Mouse (Mus musculus) adrenal gland, adult (tissue): ENCODE data around the gene Nrap.
A peak's percentile ranks its signal among the peaks of the same experiment; 100 is the strongest.
"Not testable (repeated sequence)": the region's sequence is repeated elsewhere in the genome, so short reads cannot be mapped to it uniquely, and the experiment has no call there.

Source experiments
- DNase-seq, 2 experiments: peaks; one replicate each; pipeline ENCODE4 v3.0.0; 2022 to 2023; ENCODE audit warnings: low spot score in 1 of 2; ENCODE audit not compliant: inconsistent age in 2 of 2

Gene Nrap

DNA sequence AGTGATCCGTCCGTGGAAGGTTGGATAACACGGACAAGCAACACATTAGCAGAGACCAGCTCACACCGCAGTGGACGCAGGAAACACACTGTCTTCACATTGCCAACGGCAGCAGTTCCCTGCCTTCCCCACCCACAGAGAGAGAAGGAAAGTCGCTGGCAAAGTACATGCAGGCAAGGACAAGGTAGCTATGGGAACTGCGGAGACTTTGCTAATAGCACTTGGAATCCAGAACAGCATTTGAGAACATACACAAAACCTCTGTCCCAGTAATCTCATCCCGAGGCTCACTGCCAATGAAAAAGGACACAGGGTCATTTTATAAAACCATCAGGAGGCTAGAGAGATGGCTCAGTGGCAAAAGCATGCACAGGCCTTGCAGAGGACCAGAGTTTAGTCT lies 23.2 kb downstream of the Nrap start:
- no peak for DNase-seq

DNA sequence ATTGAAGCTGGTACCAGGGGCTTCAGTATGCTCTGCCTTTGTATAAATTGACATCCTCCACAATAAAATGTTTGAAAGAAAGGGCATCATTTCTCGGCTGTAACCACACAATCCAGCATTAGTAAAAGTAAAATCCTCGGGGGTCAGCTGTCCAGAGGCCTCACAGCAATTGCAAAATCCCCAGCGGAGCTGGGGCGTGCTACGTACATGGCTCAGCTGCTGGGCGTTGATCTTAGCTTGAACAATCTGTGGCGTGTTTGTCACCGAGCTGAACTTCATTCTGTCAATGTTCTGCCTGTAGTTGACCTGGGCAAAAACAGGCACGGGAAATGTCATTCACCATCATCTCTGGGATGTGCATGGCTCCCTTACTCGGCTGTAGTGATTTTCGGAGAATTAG lies 23.7 kb downstream of the Nrap start:
- DNase-seq: no peak

DNA sequence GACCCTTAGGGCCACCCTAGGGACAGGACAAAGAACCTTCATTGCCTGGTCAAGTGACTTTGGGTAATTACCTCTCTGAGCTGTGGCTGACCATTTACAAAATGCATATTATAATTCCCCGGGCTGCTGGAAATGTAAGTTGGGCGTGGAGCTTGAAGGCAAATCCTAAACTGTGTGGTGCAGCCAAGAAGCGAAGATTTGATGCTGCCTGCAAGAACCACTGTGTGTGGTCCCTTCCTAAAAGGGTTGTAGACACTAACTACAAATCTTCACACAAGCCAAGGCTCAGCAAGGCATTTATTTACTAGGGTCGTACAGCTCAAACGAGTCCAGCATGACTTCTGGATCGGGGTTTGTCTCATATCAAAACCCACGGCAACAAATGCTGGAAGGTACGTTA lies 25.3 kb downstream of the Nrap start:
- DNase-seq: no peak

DNA sequence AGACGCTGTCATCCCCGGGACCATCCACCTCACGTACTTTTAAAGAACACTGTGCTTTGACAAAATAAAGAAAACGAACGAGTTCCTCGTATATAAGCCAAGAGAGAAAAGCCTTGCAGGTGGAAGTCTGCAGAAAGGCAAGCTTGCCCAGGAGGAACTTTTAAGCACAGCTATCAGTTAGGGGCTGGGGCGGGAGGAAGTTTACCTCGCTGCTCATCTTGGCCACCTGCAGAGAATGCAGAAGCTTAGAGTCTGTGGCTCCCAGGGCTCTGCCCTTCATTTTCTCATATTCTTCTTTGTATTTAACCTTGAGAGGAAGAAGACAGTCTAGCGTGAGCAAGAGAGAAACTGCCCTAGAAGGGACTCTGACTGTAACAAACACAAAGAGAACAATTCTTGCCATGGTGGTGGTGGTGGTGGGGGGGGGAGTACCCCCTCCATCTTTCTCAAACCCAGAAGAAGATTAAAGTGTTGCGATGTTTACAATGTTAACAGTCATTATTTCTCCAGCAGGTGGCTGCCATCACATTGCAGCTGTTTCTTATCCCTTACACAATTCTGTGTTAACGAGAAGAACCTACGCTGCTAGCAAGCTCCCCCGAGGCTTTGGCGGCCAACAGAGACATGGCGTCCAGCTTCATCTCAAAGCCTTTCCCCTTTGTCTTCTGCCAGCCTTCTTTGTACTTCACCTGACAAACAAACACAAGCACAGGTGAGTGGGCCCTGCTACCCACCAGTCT lies 25.9 kb downstream of the Nrap start:
- DNase-seq: no peak

DNA sequence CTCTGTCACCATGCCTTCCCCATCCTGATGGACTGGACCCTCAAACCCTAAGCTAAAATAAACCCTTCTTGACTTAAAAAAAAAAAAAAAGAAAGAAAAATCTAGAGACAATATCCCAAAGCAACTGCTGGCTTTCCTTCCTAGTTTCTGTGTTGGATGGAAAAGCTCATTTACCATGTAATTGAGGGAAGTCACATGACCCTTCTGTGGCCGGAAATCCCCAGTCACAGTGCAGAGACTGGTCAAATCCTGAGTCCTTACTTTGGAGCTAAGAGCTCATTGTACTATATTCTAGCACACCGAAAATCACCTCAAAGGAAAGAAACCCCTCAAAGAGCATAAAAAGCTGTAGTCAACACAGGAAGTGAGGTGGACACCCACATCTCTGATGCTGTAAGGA lies 30.9 kb downstream of the Nrap start:
- no peak for DNase-seq

DNA sequence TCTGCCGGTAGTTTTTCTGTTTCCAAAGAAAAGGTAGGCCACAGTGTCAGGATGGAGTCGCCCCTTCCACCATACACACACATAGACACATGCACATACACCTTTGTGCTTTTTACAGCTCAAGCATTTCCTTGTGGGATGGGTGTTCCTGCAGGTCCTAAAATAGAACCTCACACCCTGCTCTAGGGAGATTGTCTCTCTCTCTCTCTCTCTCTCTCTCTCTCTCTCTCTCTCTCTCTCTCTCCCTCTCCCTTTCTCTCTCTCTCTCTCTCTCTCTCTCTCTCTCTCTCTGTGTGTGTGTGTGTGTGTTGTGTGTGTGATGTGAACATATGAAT lies 32.5 kb downstream of the Nrap start:
- DNase-seq: not testable (repeated sequence)

DNA sequence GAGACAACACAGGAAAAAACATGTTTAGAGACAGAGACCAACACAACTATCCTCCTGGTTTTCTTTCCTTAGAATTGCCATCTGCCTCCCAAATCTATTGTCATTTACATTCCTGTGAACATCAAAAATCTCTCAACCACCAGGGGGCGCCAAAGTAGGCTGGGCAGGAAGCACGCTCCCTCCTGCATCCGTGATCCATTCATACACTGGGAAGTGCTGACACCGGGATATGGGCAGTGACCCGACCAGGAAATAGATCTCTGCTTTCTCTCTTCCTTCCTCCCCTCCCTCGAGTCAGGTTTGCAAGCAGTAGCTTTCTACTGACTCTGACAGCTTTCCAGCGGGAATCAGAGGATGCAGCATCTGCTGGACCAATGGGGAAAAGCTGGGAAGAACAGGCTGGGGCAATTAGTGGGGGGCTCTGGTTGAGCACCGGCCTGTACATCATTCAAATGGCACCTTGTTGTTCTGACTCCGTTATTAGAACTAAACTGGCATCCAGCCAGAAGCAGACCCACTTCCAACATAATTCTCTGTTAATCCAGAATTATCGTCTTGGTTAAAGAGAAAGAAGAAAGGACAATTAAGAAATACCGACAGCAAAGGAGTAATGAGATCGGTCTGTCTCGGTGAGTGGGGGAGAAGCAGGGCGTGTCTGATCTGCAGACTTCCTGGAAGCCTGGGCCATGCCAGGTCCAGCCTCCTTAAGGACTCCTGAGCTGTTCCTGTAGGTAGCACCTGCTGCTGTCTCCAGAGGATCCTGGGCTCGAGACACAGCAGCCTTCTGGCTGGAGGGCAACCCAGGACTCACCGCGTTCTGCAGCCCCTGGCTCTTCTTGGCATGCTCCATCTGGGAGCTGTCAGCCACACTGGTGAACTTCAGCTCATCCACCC lies 33.1 kb downstream of the Nrap start:
- DNase-seq: peak; percentile 55 to 88

DNA sequence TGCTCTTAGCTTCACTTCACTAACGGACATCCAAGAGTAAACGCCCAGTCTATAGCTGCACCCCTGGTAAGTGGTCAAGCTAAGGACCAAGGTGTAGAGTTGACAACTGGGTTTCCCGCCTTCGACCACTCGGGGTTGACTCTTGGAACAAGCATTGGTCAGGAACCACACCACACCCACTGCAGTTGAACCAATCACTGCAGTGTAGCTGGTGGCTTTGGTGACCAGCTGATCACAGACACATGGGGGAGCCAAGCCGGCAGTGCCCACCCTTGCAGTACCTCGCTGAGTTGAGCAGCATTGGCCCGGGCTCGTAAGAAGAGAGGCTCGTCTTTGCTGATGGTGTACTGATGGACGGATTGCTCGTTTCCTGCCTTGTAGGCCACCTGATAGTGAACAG lies 34.6 kb downstream of the Nrap start:
- DNase-seq: no peak

DNA sequence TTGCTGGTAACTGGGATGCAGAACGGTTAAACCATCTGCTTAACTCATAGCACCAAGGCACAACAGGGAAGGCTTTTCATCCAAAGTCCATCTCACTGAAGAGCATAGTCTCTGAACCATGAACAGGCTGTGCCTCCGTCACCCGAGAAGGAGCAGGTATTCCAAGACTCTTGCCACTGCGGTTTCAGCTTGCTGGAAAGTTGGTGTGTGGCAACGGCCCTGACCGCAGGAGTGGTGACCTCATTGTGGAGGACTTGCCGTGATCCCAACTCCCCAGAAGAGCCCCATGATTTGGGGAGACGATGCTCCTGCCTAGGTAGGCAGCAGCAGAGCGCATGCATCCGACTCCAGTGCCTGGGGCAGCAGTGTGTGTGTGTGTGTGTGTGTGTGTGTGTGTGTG lies 36.1 kb downstream of the Nrap start:
- DNase-seq: no peak

DNA sequence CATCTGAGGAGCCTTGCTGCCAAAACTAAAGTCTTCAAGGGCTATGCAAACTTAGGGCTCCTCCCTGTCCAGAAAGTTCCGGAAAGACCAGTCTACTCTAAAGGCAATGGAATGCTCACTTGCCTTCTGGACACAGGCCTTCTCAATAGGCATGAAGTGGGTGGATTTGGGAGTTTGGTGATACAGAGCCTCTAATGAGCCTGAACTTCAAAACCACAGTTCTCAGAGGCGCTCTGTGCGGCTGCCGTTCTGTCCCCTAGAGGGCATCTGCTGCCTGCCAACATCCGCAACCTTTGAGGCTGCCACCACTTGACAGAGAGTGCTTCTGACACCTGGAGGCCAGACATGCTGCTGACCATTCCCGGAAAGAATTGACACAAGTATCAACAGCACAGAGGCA lies 40.5 kb downstream of the Nrap start:
- peak in 1 of 2 experiments; percentile 44 for DNase-seq

DNA sequence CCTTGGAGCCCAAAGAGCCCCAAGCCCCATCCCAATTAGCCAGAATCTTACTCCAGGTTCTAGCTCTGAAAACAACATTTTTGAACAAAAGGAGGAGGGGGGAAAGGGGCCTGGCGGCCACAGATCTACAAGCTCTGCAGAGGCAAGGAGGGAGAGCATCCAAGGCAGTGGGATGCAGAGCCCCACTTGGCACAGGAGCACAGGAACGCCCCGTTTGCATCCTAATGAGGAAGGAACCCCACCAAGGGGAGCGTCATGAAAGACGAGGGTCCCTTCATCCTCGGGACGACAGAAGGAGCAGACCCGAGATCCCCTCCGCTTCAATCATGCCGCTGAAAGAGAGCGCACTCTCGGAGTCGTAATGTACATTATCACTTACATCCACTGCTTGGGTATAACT lies 43.1 kb downstream of the Nrap start:
- no peak for DNase-seq

DNA sequence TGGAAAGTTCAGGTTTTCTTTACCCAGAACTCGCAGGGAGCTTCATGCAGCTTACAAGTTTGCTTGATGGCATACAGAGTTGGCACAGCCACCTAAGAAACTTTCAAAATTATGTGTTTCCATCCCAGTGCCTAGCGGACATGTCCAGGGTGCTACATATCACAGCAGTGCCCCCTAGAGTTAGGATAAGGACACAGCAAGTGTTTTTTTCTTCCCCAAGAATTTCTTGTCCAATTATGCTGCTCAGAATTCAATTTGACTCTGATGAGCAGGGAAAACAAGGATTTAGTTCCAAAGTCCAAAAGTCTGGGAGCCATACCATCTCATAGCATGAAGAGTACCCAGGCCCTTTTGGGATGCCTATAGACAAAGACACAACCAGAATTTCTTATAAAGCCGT lies 43.8 kb downstream of the Nrap start:
- peak in 1 of 2 experiments; percentile 78 for DNase-seq

DNA sequence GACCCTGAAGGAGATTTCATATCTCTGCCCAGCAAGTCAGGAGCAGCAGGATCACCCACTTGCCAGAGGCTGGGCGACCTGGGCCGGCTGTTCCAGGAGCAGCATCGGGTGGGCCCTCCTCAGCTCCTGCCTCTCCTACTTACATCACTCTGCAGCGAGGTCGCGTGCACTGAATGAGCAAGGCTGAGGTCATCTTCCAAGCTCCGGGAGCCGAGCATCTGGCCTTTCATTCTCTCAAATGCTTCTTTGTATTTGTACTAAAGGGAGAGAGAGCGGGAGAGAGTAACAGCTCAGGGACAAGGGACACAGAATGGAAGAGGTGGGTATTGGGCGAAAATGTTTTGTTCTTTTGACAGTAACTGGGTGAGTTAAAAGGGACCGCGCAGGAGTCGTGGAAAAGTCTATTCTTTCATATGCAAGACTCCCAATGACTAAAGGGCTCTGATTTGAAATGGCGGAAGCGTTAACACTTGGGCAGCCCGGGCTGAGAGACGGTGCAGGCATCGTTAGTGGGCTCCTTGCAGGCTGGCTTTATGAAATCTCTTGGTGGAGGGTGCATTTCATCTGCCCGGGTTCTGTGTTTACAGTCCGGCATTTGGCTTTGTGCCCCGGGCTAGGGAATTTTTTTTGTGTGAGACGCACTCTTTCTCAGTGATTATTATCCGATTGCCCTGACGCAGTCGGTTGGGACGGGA lies 45.8 kb downstream of the Nrap start:
- DNase-seq: peak; percentile 80 to 84

DNA sequence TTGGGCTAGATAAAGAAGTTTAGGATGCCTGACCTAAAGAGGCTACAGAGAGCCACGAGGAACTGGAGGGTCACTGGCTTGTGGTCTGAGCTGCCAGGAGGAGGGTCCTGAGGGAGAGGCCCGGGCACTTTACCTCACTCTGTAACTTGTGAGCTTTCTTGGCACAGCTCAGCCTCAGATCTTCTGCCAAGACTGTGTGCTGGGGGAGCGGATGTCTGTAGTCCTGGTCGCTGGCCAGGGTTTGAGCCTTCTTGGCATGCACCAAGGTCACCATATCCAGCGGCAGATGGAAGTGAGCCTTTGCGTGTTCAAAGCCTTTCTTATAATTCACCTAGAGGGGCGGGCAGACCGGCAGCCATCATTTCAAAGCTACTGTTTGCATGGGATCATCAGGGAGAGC lies 47.8 kb downstream of the Nrap start:
- peak; percentile 90 to 94 for DNase-seq

DNA sequence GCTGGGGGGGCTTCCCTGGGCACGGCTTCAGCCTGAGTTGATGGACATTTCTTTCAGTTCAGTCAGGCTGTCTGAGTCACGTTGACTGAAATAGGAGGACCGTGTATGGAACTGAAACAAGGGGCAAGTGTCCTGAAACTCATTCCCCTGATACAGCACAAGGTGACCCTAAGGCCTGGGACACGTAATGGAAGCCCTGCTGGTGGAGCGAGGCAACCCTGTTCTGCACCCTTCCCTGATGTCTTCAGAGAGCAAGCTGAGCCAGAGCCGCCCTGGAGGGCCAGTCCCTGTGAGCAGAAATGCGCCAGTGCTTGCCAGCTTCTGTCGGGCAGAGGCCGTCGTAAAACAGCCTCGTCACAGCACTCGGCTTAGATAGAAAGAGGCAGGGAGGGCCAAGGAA lies 53.0 kb downstream of the Nrap start:
- no peak for DNase-seq

DNA sequence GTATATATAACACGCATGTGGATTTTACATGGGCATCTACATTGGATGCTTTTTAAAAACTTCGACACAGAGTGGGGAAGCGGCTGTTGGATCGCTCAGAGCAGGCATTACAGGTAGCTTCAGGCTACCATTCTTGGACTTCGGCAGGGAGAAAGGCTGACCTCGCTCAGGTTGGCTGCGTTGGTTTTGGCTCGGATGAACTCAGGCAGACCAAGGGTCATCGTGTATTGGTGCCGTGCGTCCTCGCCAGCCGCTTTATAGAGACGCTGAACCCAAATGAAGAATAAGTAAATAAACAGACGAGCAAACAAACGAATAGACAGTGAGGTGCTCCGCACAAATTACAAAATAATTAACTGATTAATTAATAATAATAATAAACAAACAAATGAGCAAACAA lies 53.5 kb downstream of the Nrap start:
- no peak for DNase-seq

DNA sequence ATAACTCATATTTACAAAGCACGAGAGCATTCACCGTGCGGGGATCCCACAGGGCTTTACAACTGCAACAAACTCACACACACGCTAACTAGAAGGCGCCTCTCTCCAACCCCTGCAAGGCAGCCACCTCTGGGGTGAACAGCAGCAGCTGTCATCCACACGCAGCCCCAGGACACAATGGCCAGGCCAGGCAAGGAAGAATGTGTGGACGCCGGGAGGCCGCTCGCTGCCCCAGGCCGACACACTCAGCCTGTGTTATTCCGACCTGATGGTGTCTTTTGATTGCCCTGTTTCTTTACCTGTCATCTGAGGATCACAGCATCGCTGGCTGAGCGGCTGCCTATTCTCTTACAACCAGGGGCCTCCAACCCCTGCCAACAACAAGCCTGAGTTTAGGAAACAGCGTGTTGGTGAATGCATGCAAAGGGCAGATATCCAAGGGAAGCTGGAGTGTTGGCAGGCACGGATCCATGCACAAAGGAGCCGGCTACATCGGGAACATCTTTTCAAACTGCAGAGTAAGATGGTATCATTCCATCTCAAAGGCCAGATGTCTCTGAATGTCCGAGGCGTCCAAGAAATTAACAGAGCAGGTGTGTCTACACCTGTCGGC lies 63.5 kb downstream of the Nrap start:
- DNase-seq: no peak

DNA sequence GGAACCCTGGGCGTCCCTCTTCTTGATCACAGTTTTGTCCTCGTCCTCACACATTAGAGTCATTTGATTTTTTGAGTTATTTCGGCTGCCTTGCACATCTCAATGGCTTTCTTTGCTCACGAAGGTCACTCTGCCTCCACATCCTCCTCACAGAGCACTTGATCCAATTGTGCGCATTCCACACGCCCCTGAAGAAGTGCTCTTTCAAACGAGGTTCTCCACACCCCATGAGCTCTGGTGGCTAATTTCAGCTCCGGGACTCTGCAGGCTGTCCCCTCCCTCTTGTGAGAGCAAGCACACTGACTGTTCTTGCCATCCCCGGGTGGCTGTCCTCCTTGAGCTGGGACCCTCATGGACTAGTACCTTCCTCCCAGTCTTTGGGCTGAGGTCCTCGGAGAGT lies 64.2 kb downstream of the Nrap start:
- no peak for DNase-seq

DNA sequence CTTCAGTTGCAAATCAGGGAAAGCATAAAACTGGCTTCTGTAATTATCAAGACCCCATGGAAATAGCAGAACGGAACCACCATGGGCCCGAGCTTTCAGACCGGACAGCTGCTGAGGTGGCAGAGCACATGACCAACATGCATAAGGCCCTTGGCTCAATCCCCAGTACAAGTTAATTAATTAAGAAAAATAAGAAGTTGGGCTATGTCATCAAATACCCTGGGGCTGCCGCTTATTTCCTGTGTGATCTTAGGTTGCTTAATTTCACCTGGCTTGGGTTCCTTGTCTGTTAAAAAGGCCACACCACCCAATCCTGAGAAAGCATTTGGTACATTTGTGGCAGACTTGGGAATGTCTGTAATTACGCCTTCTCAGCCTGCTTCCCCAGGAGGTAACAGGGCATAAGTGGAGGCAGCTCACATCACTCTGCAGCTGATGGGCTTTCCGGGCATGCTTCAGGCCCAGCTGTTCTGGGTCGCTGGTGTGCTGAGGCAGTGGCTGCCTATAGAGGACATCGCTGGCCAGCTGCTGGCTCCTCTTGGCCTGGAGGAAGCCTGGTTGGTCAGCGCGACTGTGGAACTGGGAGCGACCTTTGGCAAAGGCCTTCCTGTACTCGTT lies 68.4 kb downstream of the Nrap start:
- no peak for DNase-seq

DNA sequence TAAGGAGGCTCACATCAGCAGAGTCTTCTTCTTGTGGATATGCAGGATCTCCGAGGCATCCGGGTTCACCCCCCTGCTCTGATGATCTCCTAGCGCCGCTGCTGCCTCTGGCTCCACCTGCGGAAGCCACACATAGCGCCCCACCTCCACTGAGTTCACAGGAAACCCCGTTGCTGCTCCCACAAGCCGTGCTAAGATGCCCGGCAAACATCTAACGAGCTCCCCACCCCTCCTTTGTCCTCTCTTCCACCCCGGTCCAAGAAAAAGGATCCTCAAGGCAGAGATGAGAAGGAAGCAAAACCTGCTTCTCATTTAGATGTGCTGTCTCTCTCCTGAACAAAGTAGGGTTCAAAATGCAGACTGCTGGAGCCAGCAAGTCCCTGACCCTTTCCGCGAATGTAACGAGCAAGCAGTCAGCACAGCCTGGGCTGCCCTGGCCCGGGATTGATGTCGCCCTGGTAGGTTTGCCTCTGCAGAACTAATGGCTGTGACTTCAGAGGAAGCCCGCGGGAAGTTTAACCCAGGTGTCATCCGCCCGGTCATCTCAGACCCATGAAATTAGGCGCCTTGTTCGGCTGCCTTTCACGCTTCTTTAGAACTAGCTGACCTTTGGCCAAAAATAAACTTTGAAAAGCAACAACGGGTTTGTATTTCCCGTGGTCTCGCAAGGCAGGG lies 69.5 kb downstream of the Nrap start:
- DNase-seq: peak in 1 of 2 experiments; percentile 31

DNA sequence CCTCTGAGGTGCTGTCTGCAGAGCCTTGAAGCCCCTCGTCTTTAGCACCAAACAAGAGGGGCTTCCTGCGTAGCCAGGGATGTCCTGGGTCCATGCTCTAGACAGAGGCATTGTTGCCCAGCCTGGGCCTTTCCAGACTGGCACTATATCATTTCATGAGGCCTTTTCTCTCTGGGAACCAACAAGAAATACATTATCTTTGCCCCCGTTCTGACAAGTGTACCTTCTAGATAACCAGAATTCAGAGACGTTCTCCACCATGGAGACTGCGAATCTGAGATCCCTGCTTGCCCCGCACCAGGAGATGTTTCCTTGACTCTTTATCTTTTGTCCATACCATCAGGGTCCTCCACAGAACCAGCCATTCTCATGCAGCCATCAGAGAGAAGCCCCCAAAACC lies 70.2 kb downstream of the Nrap start:
- no peak for DNase-seq
